Mouse (Mus musculus) heart, adult 18-20 months (tissue): ENCODE measurements around the gene Col18a1. TPM values are rescaled to one million over a fixed set of nuclear protein-coding genes. Genes with fewer than 3 reads are reported as not detected.
A peak's percentile ranks its signal among the peaks of the same experiment; 100 is the strongest.

Experiments used
- DNase-seq, 2 experiments: peaks; one replicate each; pipeline ENCODE4 v3.0.0; 2021 to 2022; ENCODE audit warnings: mixed read lengths in 1 of 2
- total RNA-seq, 2 experiments: library from RNA; stranded (reverse); gene quantifications; 2 replicates each; pipeline ENCODE4 v1.2.3; 2021

Gene Col18a1
- total RNA-seq, 2 experiments from 2014 or later, result 7.9 to 8.5 TPM

DNA sequence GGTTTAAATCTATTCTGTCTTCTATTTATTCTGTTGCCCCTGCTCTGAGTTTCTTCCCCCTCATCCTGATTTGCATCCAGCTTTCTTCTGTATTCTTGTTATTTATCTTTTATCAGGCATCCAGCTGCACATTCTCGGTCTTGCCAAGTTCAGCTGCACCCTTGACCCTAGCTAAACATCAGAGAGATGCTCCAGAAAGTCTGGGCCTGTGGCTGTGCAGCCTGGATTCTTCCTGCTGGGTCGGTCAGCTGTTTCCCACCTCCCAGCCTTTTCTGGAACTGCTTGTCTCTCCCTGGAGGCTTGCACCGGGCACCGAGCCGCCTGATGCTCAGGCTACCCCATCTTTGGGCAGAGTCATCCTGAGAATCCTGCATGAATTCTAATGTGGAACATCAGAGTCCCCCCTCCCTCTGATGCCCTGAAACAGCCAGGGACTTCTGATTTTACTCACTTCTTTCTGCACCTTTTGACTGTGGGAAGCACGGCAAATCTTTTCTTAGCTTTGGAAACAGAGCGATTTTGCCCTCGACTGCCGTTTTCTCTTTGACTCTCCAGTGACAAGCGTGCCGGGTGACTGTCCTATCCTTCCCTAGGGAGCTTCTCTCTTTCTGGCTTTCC lies 103.8 kb downstream of the Col18a1 start:
- DNase-seq, result peak; percentile 19 to 31

DNA sequence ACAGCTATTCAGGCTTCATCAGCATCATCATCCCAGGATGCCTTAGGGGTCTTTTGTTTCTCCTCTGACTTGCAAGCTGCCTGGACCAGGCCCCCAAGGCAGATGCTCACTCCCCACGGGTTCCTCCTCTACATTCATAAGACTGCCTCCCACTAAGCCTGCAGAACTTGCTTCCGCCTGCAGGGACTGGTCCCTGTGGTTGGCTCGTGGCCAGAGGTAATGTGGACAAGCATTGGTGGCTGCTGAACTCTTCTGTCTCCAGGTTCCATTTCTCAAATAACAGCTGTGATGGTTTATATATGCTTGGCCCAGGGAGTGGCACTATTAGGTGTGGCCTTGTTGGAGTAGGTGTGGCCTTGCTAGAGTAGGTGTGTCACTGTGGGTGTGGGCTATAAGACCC lies 104.9 kb downstream of the Col18a1 start:
- DNase-seq, result no peak

DNA sequence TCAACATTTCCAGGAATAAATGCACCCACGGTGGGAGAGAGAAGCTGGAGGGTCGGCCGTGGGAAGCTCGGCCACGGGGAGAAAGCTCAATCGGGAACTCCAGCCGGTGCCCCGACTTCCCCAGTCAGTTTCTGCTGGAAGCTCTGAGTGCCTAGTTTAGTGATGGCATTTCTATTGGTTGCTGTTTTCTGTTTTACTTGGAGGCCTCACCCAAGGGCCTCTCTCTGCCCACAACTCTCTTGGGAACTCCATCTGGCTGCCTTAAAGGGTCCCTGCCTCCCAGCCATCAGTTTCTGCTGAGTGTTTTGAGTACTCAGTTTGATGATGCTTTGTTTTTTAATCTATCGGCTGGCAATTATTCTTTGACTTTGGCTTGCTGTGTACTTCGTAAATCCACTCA lies 109.6 kb downstream of the Col18a1 start:
- no peak for DNase-seq

DNA sequence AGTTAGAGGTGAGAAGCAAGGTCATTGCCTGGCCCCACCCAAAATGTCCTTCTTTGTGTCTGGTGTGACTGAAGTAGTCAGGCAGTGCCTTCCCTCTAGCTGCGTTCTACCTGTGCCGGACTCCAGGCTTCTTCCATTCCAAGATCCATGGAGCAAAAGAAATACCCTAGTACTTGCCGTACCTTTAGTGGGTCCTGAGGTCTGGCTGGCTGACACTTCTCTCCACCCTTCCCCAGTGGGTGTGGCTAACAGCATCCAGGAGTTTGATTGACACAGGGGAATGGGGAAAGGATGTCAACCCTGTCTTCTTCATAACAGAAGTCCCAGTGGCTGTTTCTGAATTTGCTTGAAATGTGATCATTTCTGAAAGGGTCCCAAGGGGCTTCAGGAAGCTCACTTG lies 117.7 kb downstream of the Col18a1 start:
- DNase-seq, result no peak

DNA sequence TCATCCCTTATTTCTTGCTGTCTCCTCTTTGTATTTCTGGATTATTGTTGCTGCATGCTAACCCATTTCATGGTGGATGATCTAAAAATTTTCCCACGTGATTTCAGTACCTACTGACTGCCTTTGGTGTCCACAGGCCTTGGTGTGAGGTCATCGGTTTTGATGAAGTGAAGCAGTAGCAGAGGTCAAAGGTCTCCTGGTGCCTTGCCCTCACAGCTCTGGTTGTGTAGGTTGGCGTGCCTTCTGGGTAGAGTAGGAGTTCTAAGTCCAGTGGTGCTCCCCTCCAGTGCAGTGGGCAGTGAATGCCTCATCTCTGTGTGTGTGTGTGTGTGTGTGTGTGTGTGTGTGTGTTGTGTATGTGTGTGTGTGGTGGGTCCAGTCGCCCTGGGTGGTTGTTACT lies 118.2 kb downstream of the Col18a1 start:
- DNase-seq, result no peak

DNA sequence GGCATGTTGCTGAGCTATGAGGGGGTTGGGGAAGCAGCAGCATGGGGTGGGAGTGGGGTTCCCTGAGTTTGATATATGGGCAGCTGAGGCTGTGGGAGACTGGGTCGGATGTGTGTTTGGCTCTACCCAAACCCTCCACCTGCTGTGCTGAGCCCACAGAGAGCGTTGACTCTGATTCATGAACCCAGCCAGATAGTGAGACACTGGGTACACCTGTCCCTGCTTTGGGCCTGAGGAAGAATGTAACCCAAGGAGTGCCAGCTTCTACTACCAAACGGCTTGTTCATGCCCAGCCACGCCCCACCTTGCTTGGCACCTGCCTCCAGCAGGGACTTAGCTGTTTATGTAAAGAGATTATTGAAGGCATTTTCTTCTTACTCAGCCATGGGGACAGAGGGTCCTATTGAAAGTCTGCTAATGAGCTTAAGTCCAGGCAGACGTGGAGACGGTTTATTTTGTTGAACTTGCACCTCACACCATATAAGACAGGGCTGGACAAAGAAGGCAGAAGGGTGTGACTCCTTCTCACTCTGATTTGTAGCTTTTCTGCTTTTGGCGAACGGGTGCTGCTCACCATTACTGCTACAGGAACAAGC lies 127.7 kb downstream of the Col18a1 start:
- no peak for DNase-seq

DNA sequence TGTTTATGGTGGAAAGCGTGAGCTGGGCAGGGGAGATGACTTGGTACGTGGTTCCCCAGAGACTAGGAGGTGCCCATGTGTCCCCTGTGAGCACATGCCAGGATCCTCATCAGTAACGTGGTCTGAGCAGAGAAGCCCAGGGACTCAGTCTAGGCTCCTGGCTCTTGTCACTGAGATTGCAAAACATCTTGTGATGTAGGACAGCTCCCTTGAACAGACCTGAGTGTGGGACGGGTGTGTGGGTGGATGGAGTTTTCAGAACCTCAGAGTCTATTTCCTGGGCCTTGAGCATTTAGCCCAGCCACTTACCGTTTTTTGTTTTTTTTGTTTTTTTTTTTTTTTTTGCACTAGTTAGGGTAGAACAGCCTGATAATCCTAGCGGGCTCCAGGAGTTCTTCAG lies 130.9 kb downstream of the Col18a1 start:
- no peak for DNase-seq

DNA sequence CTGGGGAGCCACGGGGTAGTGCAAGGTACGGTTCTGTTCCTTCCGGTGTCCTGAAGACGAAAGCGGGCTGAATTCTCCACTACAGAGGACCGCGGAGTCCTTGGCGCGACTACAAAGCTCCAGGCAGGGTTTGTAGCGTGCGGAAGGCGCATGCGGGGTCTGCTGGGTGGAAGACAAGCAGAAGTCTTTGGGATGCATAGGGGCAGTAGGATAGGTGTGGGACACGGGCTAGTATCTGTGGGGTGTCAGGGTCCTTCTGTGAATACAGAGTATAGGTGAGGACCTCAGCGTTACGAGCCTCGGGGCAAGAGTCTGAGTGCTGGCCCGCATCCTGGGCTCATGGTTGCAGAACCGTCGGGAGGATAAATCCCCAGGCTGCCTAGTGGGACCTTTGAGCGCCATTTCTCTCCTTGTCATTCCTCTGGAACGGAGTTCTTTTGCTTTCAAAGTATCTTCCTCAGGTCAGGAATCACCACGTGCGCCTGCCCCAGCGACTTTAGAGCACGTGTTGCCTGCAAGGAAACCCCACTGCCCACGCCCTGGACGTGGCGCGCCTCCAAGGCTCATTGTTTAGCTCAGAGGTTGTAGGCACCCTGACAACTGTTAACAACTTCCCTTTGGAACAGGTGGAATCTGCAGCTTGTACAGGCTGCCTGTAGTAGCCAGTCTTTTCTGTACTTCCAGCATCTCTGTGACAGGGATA lies 132.9 kb downstream of the Col18a1 start:
- DNase-seq, result peak; percentile 65 to 69

DNA sequence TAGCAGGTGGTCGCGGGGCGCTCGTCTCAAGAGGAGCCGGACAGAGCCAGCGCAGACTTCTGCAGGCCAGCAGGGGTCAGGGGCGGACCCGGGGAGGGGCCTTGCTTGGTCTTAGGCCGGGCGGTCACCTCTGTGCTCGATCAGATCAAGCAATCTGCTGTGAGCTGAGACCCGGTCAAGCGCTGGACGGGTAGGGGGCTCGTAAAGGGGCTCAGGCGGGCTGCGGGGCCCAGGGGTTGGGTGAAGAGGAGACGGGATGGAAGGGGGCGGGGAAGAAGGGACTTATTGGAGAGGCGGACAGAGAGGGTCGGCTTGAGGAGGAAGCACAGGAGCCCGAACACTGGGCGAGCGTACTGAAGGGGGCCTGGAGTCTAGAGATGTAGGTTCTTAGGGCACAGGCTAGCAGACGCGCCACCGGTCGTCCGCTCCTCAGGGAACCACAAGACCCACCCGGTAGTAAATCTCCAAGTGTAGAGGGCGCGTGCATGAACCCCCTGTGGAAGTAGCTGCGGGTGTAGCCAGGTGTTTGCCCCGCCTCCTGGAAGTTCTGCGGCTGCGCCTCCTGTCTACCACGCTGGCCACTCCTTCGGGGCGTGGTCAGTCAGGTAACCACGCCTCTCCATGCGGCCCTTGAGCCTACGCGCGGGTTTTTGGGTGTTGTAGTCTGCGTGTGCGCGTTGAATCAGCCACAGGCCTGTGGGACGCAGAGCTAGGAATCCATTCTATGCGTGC lies 133.6 kb downstream of the Col18a1 start:
- DNase-seq, result peak; percentile 94

DNA sequence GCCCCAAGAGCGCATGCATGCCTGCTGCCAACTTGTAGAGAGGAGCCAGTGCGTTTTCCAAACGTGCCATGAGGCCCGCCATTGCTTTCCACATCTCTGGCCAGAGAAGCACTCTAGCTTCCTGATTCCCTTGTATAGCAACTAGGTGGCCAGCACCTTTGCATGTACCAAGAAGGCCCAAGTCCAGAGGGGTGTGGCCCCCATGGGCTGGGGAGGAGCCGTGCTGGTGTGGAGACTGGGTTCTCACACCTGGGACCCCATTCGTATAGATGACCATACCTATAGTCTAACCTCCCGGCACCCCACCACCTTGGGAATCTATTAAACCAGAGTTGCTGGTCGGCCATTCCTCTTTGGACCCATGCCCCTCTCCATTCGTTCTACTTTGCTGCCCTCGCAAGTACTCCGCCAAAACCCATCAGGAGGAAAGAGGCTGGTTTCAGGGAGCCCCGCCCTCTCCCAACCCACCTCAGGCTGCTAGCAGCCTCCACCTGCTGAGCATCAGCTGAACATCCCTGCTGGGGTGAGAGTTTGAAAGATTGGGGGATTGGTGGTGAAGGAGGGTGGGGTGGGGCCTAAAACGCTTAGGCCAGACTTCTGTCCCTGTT lies 134.5 kb downstream of the Col18a1 start, which contains the start of gene Slc19a1:
Gene Slc19a1, plus strand, starts transcription at position 474 of the 608 bp plus-strand sequence.
- DNase-seq, result no peak

DNA sequence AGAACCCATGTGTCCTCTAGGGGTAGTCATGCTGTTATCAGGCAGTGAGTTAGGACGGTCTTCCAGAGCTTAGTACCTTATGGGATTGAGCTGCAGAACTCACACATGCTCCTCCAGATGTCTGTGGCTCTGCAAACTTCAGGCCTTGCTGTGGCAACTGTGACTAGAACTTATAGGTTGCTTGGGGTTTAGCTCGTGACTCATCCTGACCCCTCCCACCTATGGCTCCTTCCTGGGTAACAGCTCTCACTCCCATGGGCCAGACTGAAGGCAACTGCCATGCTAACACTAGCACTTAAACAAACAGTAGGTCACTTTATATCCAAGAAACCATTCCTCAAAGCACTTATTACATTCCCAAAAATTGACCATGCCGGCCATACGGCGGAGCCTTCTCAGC lies 135.7 kb downstream of the Col18a1 start:
- no peak for DNase-seq

DNA sequence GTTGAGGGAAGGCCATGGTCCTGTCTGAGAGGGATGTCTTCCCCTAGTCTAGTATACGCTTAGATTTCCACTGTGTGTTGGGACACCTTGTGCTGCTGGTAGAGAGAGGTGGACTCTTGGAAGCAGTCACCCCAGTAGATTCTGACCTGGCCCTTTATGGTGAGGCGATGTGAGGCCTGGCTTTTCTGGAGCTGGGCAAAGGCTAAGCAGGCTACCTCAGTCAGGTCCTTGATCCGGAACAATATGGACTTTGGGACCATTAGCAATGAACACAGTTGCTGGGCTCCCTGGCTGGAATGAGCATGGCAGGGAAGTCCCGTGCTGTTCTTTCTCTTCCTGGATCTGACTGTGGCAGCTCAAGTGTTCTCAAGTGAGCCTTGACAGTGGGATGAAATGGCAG lies 136.6 kb downstream of the Col18a1 start:
- no peak for DNase-seq

DNA sequence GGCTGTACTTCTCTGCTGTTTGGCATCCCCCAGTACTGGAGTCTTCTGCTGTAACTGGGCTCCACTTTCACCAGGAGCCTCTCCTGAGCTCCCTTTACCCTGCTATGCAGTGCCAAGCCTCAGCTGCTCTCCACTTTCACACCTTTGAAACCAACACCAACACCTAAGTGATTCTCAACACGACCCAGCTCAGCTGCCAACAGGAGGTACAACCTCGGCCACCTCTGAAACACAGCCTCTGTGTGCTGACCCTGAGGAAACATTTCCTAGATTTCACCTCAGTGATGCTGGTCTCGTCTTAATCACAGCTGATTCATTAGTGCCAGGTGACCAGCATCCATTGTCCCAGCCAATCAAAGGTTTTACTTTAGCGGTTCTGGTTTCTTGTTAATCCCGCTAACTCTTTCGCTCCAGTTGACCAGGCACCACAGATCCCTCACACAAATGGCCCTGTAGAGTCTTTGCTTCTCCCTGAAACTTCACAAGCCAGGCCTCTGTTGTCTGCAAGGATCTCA lies 137.5 kb downstream of the Col18a1 start:
- DNase-seq, result no peak

DNA sequence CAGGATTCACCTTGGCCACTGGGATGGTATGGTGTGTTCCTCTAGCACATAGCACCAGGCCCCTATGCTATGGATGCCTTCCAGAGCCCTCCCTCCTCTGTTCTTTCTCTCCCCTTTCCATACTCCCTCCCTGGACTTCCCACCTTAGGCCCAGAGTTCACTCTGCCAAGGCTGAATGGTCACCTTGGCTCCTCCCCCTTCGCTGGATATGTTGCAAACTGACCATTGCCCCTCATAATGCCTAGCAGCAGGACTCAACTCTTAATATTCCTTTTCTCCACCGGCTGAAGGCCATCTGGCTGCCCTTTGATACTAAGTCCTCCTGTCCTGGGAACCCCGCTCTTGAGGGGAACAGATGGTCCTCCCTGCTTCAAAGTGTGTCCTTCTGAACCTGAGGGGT lies 139.4 kb downstream of the Col18a1 start:
- DNase-seq, result no peak

DNA sequence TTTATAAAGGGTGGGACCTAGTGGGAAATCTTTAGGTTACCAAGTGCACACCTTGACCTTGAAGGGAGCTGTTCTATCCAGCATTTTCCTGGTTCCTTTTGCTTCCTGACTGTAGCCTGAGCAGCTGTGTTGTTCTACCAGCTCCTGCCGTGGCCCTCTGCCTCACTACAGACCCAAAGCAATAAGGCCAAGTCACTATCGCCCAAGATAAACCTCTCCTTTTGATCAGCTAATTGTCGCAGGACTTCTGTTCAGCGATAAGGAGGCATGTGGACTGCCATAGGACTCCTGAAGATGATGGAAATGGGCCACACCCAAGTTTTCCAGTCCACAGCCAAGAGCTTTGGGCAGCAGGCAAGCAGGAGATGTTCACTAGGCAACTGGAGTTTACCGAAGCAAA lies 142.1 kb downstream of the Col18a1 start:
- DNase-seq, result no peak

DNA sequence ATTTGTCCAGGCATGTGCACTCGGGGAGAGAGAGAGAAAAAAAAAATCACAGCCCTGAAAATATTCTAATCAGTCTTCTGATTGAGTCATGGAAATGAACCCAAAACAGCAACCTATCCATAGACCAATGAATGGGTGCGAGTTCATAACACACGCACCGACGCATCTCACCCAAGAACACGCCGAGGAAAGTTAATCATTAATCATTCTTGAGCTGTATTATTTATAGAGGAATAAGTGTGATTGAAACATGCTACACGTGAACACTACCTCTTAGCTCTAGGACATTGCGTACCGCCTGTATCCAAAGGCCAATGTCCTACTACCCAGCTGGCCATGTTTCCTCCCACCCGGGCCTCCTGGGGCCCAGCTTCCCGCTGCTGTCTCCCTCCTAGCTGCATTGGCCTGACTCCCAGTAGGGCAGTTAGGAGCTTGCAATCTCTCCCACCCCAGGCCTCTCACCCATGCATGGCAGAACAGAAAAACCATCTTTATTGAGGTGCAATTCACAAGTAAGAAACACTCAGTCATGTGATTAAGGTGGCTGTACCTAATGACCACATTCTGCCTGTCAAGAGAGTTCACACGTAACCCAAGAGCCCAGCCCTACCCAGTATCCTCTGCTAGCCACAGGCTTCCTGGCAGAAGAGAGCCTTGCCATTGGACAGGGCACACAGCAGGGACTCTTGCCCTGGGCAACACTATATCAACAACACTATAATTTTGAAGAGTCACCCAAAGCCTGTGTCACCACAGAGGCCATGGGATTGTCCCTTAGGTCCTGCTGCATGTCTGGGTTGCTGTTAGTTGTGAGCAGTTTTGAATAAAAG lies 143.8 kb downstream of the Col18a1 start:
- DNase-seq, result peak in 1 of 2 experiments; percentile 34

DNA sequence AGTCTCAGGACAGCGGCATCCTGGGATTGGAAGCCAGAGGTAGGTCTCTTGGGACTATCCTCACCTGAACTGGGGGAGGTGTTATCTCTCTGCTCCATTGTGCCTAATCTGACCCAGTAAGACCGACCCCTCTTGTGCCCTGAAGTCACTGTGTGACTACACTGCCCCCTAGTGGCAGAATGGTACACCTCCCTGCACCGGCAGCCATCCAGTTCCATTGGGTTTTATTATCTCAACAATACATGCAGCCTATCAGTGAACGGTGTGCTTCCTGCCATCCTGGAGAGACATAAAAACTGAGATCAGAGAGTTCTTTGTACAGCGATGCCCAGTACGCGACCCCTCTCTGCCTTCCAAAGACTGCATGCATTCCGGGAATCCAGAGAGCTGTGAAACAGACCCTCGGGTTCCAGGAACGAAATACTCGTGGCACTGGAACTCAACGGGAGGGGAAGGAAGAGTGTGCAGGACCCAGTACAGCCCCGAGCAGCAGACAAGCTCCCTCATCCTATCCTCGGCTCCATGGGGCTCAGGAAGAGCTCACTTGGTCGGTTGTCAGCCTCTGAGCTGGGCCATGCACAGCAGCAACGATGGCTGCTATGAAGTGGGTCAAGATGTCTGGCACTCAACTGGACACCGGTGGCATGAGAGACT lies 144.8 kb downstream of the Col18a1 start:
- DNase-seq, result peak; percentile 61 to 86

DNA sequence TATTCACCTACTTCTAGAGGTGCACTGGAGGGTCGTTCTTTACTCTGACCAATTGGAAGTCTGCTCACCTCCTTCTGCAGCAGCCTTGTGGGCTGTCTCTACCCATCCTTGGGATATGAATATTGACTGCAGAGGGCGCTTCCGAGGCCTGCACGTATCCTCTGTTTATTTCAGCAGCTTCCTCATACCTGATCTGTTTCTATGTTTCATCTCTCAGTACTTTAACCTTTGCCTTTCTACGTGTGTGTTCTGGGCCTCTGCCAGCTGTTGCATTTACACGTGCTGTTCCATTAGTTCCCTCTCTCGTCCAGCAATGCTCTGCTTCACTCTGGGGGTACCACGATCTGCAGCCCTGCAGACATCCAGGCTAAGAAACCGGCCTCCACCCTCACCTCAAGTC lies 148.7 kb downstream of the Col18a1 start:
- DNase-seq, result no peak

DNA sequence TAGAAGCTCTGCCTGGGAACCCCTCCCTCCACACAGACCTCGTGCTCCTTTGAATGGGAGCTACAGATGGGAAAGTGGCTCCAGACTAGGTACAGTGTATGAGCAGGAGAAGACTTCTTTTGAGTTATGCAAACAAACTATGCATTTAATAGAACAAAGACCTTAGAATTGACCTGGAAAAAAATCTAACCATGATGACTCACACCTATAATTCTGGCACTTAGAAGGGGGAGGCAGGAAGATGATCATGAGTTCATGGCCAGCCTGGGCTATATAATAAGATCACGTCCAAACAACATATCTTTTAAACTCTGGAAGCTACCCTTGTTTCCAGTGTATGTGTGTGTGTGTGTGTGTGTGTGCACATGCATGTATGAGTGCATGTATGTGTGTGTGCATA lies 149.3 kb downstream of the Col18a1 start:
- no peak for DNase-seq

DNA sequence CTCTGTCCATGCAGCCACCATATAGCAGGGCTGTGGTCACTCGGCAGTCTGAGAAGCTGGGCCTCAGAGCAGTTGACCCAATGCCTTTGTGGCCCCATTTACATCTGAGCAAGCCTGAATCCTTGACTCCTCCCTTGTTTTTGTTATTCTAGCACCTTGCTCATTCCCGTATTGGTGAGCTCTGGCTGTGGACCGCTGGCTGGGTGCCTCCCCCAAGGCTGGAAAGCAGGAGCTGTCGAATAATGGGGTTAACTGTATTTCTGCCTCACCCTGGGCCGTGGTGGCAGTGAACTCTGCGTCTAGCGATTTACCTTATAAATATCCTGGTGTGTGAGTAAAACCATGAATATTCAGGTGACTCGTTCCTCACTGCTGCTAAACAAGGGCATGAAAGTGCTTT lies 149.8 kb downstream of the Col18a1 start:
- DNase-seq, result no peak

DNA sequence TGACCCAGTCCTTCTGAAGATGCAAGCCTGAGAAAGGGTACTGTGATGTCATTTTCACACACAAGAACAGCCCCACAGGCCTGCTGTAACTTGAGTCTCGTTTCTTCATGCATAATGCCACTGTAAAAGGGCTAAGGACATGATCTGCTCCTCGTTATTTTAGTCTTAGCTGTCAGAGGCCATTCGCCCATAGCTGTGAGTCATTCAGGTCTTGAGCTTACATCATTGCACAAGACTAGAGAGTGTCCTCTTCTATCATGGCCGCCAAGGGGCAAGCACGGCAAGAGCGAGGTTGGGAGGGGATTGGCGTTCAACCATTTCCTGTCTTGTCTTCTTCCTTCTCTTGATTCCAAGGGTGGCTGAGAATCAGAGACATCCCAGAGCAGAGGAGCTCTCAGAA lies 150.3 kb downstream of the Col18a1 start:
- no peak for DNase-seq
